Mouse (Mus musculus) neural tube, embryonic 13.5 days (tissue): ENCODE measurements at regions not wholly inside any gene's neighbourhood (a gene's known extent, or its start where the extent isn't known, plus 50 kb on each side); places are given as distances from the start of the nearest gene placed in this dataset.

Source experiments
- ATAC-seq: fragments of 200-750 bp; cut with Nextera tagmentation; 2 replicates; pipeline ENCODE4 v1.8.0; 2017; ENCODE audit warnings: low read depth, mild to moderate bottlenecking, moderate TSS enrichment, moderate library complexity
- H3K27ac ChIP-seq: fragments of 300-500 bp; sonication (generic); replicated peaks from 2 replicates; pipeline ENCODE4 v1.5.1; 2015; ENCODE audit warnings: moderate library complexity, mild to moderate bottlenecking, inconsistent platforms
- H3K27me3 ChIP-seq: fragments of 300-500 bp; sonication (generic); 2 replicates; pipeline ENCODE4 v1.6.1; 2015; ENCODE audit warnings: mild to moderate bottlenecking, inconsistent platforms
- H3K36me3 ChIP-seq: fragments of 300-500 bp; sonication (generic); 2 replicates; pipeline ENCODE4 v1.6.1; 2015; ENCODE audit warnings: mild to moderate bottlenecking, inconsistent platforms
- H3K4me1 ChIP-seq: fragments of 300-500 bp; sonication (generic); replicated peaks from 2 replicates; pipeline ENCODE4 v1.6.1; 2015; ENCODE audit warnings: inconsistent platforms
- H3K4me2 ChIP-seq: fragments of 300-500 bp; sonication (generic); 2 replicates; pipeline ENCODE4 v1.6.1; 2015; ENCODE audit warnings: inconsistent platforms, mild to moderate bottlenecking, moderate library complexity
- H3K4me3 ChIP-seq: fragments of 300-500 bp; sonication (generic); 2 replicates; pipeline ENCODE4 v1.5.1; 2015; ENCODE audit warnings: mild to moderate bottlenecking, inconsistent platforms
- H3K9ac ChIP-seq: fragments of 300-500 bp; sonication (generic); 2 replicates; pipeline ENCODE4 v1.6.1; 2015; ENCODE audit warnings: moderate library complexity, mild to moderate bottlenecking, inconsistent platforms
- H3K9me3 ChIP-seq: fragments of 300-500 bp; sonication (generic); 2 replicates; pipeline ENCODE4 v1.6.1; 2016; ENCODE audit warnings: inconsistent platforms
- WGBS: fragments of 180-500 bp; shearing (Covaris S2); methylation state at CpG from one replicate; pipeline ENCODE4 v1.1.7; 2015; 5-methylcytosine and 5-hydroxymethylcytosine counted together

DNA sequence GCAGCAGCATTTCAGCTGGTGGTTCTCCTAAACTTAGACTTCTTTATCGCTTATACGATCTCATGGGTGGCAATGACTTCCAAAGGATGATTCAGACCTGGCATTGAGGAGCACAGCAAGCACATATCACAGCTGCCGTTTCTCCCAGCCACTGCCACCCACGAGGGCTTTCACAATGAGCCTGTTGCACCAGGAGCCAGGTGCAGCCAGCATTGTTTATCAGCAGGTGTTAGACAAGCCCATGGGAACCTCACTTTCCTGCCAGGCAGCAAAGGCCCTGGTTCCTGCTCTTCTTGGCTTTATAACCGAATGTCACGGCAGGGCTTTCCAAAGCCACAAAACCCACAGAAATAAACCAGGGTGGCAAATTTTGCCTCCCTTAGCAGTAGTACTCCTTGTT lies 175.3 kb upstream of the Rgma start:
- peaks cover 29% of the 10 kb centered on the region for H3K4me1 ChIP-seq
- no peaks in the 10 kb centered on the region for H3K27me3 ChIP-seq
- ATAC-seq = no peak
- no peak overlapping the region for H3K9ac ChIP-seq
- no peaks in the 10 kb centered on the region for H3K36me3 ChIP-seq
- H3K4me2 ChIP-seq = no peak overlapping the region
- peaks cover 7% of the 10 kb centered on the region; the same call in 1 of the 2 replicates for H3K9me3 ChIP-seq
- no peak overlapping the region for H3K4me3 ChIP-seq
- no peak overlapping the region for H3K27ac ChIP-seq
- 62% methylated on average over 6 of the region's 6 CpGs for WGBS

DNA sequence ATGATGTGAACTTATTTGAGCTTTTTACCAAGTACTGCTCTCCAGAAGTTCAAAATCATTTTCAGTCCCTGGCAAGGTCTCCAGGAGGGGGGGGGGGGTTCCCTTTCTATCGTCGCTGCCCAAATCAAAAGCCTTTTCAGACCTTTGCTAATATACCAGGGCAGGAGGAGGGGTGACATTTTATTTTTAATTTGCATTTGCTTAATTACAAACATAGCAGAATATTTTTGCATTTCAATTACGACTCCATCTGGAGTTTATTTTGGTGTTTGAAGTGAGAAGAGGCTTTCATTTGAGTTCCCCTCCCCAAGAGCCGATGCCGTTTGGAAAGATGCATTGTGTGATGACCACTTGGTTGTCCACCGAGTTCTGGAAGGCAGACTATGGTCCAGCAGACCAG lies 174.0 kb upstream of the Rgma start:
- Histone ChIP-seq H3K4me3 (no peak overlapping the region), H3K9me3 (peaks cover 7% of the 10 kb centered on the region; the same call in 1 of the 2 replicates), H3K4me1 (peaks cover 27% of the 10 kb centered on the region), H3K9ac (no peak overlapping the region), H3K4me2 (no peak overlapping the region), H3K27ac (peak overlapping the region; percentile 33; the same call in 1 of the 2 replicates), H3K27me3 (no peaks in the 10 kb centered on the region), H3K36me3 (no peaks in the 10 kb centered on the region)
- 48% methylated on average over 6 of the region's 6 CpGs for WGBS
- no peak for ATAC-seq

GRCm38 (mm10) chr7:73206922-73207811 lies 168.1 kb upstream of the Rgma start:
- no peak overlapping the region for H3K9ac ChIP-seq
- H3K4me1 ChIP-seq = peaks cover 45% of the 10 kb centered on the region
- H3K4me2 ChIP-seq = no peak overlapping the region
- ATAC-seq = no peak
- H3K36me3 ChIP-seq = no peaks in the 10 kb centered on the region
- 46% methylated on average over 7 of the region's 7 CpGs for WGBS
- H3K27me3 ChIP-seq = no peaks in the 10 kb centered on the region
- peaks cover 7% of the 10 kb centered on the region; the same call in 1 of the 2 replicates for H3K9me3 ChIP-seq
- peak overlapping the region; percentile 83 for H3K27ac ChIP-seq
- H3K4me3 ChIP-seq = no peak overlapping the region

- H3K4me1 ChIP-seq = peaks cover 45% of the 10 kb centered on the region
- 0 out of 2 replicates have a peak overlapping the region, but pooled peaks have one; percentile 4 for H3K4me2 ChIP-seq
- no peak; the same call in 1 of the 2 replicates for ATAC-seq
- peak overlapping the region; percentile 47; the same call in 1 of the 2 replicates for H3K9ac ChIP-seq
- no peaks in the 10 kb centered on the region for H3K27me3 ChIP-seq
- WGBS = 45% methylated on average over 4 of the region's 4 CpGs
- peak overlapping the region; percentile 83 for H3K27ac ChIP-seq
- no peak overlapping the region for H3K4me3 ChIP-seq
- H3K36me3 ChIP-seq = no peaks in the 10 kb centered on the region
- H3K9me3 ChIP-seq = peaks cover 7% of the 10 kb centered on the region; the same call in 1 of the 2 replicates
These were observed 166.9 kb upstream of the Rgma start for GRCm38 (mm10) chr7:73208479-73208816.

- peaks cover 7% of the 10 kb centered on the region; the same call in 1 of the 2 replicates for H3K9me3 ChIP-seq
- peak; percentile 90 for ATAC-seq
- H3K9ac ChIP-seq = peak overlapping the region; percentile 47
- H3K4me2 ChIP-seq = 0 out of 2 replicates have a peak overlapping the region, but pooled peaks have one; percentile 4
- H3K36me3 ChIP-seq = no peaks in the 10 kb centered on the region
- H3K27ac ChIP-seq = peak overlapping the region; percentile 83
- H3K4me1 ChIP-seq = peaks cover 45% of the 10 kb centered on the region
- WGBS = 24% methylated on average over 18 of the region's 18 CpGs
- H3K4me3 ChIP-seq = no peak overlapping the region
- no peaks in the 10 kb centered on the region for H3K27me3 ChIP-seq
These were observed 166.3 kb upstream of the Rgma start for GRCm38 (mm10) chr7:73208817-73209602.

DNA sequence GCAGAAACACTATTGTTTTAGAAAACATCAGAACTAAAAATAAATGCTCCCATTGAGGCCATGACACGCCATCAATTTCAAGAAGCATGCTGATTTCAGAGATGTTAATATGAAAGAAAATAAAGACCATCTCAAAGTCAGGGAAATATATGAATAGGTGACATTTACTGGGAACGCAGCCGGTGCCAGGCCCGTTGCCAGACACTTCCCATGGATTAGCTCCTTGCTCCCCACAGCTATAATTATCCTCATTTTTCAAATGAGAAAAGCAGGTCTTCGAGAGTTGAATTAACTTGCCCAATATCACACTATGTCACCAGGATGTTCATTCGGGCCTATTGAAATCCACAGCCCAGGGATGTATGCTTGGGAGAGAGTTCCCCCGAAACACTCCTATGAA lies 165.2 kb upstream of the Rgma start:
- no peak overlapping the region for H3K4me3 ChIP-seq
- no peaks in the 10 kb centered on the region for H3K27me3 ChIP-seq
- H3K9ac ChIP-seq = no peak overlapping the region
- no peak; the same call in 1 of the 2 replicates for ATAC-seq
- 49% methylated on average over 7 of the region's 7 CpGs for WGBS
- no peaks in the 10 kb centered on the region for H3K36me3 ChIP-seq
- peak overlapping the region; percentile 74 for H3K27ac ChIP-seq
- H3K4me2 ChIP-seq = no peak overlapping the region
- no peaks in the 10 kb centered on the region for H3K9me3 ChIP-seq
- H3K4me1 ChIP-seq = peaks cover 45% of the 10 kb centered on the region

DNA sequence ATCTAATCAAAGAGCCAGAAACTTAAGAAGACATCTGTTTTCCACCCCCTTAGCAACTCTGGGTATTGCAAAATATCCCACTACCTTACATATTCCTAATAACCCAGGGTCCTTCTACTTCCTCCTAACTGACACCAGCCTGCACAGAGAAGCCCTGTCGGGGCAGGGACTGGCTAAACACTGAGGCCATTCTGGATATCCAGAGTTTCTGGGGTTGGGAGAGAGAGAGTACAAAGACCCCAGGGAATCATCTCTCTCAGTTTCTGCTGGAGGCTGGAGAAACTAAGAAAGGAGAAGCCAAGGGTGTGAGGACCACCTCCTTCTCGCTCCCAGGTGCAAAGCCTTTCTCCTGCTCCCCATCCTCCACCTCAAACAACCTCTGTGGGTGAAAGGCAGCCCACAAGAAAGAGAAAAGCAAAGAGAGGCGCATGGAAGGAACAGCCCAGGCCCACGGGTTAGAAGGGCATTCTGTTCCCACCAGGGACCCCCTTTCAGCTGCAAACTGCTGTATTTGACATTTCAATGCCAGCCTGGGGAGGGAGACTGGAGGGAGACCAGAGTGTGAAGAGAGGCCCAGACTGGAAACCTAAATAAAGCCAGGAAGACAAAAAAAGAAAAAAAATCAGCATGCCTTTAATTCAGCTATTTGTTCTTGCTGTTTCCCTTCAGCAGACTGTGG lies 152.9 kb upstream of the Rgma start:
- H3K4me2 ChIP-seq = no peak overlapping the region
- H3K27ac ChIP-seq = peak overlapping the region; percentile 75
- H3K36me3 ChIP-seq = no peaks in the 10 kb centered on the region
- H3K9ac ChIP-seq = no peak overlapping the region
- no peaks in the 10 kb centered on the region for H3K9me3 ChIP-seq
- H3K27me3 ChIP-seq = no peaks in the 10 kb centered on the region
- H3K4me3 ChIP-seq = no peak overlapping the region
- ATAC-seq = peak; percentile 93
- WGBS = 4% methylated on average over 4 of the region's 4 CpGs
- peaks cover 21% of the 10 kb centered on the region for H3K4me1 ChIP-seq

DNA sequence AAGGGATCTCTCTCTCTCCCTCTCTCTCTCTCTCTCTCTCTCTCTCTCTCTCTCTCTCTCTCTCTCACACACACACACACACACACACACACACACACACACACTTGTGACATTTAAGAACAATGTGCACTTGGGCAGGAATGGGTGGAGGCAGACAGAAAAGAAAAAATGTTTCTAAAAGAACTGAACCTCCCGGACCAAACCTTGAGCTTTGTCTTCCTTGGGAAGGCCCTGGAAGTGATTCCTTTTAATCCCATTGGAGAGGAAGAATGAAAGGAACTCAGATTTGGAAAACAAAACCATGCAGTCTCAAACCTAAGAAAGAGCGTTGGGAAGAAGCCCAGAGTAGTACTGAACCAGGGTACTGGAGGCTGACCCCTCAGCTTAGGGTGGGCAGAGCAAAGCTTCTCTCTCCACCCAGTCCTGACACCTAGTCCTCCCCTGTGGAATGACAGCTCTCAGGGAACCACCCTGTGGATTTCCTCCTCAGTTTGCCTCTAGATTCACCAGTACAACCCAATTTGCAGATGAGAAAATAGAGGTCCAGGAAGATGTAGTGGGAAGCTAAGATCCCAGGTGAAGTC lies 152.3 kb upstream of the Rgma start:
- H3K4me1 ChIP-seq = peaks cover 21% of the 10 kb centered on the region
- no peak overlapping the region for H3K9ac ChIP-seq
- H3K9me3 ChIP-seq = no peaks in the 10 kb centered on the region
- ATAC-seq = peak; percentile 66; the same call in 1 of the 2 replicates
- no peaks in the 10 kb centered on the region for H3K27me3 ChIP-seq
- H3K4me2 ChIP-seq = no peak overlapping the region
- no peak overlapping the region for H3K4me3 ChIP-seq
- H3K27ac ChIP-seq = peak overlapping the region; percentile 75
- WGBS = 16% methylated on average over 2 of the region's 2 CpGs
- no peaks in the 10 kb centered on the region for H3K36me3 ChIP-seq

- H3K27ac ChIP-seq = no peak overlapping the region
- no peak overlapping the region for H3K9ac ChIP-seq
- WGBS = 88% methylated on average over 8 of the region's 8 CpGs
- no peak overlapping the region for H3K4me2 ChIP-seq
- no peaks in the 10 kb centered on the region for H3K4me1 ChIP-seq
- ATAC-seq = no peak
- no peaks in the 10 kb centered on the region for H3K27me3 ChIP-seq
- H3K4me3 ChIP-seq = no peak overlapping the region
- no peaks in the 10 kb centered on the region for H3K9me3 ChIP-seq
- no peaks in the 10 kb centered on the region for H3K36me3 ChIP-seq
These were observed 141.7 kb upstream of the Rgma start for GRCm38 (mm10) chr7:73233539-73234158.

DNA sequence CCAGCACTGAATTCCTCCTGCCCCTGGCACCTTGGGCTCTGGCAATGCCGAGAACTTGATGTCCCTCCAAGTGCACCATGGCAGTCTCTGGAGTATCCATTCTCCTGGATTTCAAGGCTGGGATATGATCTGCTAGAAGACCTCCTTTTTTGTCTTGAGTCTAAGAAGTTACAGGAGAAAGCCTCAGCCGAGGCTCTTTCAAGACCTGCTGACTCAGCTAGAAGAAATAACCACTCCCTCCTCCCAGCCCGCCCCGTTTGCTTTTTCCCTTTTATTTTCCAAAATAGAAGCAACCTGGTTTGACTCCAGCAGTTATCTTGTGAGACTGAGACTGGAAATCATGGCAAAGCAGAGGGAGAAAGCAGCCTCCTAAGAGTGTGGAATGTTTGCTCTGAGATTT lies 136.8 kb upstream of the Rgma start:
- no peak overlapping the region for H3K4me3 ChIP-seq
- H3K27ac ChIP-seq = no peak overlapping the region
- no peaks in the 10 kb centered on the region for H3K9me3 ChIP-seq
- H3K9ac ChIP-seq = no peak overlapping the region
- H3K4me2 ChIP-seq = no peak overlapping the region
- no peaks in the 10 kb centered on the region for H3K36me3 ChIP-seq
- 28% methylated on average over 4 of the region's 4 CpGs for WGBS
- ATAC-seq = no peak
- H3K4me1 ChIP-seq = no peaks in the 10 kb centered on the region
- no peaks in the 10 kb centered on the region for H3K27me3 ChIP-seq

- 49% methylated on average over 9 of the region's 9 CpGs for WGBS
- H3K9me3 ChIP-seq = no peaks in the 10 kb centered on the region
- no peaks in the 10 kb centered on the region for H3K4me1 ChIP-seq
- no peak overlapping the region for H3K27ac ChIP-seq
- H3K9ac ChIP-seq = no peak overlapping the region
- H3K4me2 ChIP-seq = no peak overlapping the region
- no peaks in the 10 kb centered on the region for H3K27me3 ChIP-seq
- no peak overlapping the region for H3K4me3 ChIP-seq
- no peaks in the 10 kb centered on the region for H3K36me3 ChIP-seq
- ATAC-seq = no peak
These were observed 131.5 kb upstream of the Rgma start for GRCm38 (mm10) chr7:73243591-73244355.
